In genomic region chr15:82187401-82187800, GRCm38 (mm10) we compare ENCODE assay signal across 20 mouse cellular contexts. TPM values are rescaled to one million over a fixed set of nuclear protein-coding genes. Genes with fewer than 3 reads are reported as not detected.
A peak's percentile ranks its signal among the peaks of the same experiment; 100 is the strongest.
DNase-seq lines count a peak whose midpoint lies in the region; ATAC-seq and TF ChIP-seq lines count a peak whose summit lies in the region.
"Had no signal": no experiment of that assay in that cellular context is flagged by ENCODE, and none has a peak within 500 bp of the region (broad histone marks: within the 10 kb centered on the region; RNA-seq: fewer than 3 reads in every experiment).

No protein-coding gene starts in this region.

- TF ChIP-seq EP300 in MEL (IDR thresholded peaks at IDR 0.05; ENCODE audit: low read depth in 1 of 2, low read length in 2 of 2) = no peak
- no peak for TF ChIP-seq EP300 in liver, embryonic 14.5 days (IDR thresholded peaks at IDR 0.05; ENCODE audit: low read depth)

- no peak for DNase-seq in layer of hippocampus, adult 2 months (ENCODE audit: low spot score in 2 of 2)
- no peak for DNase-seq in layer of hippocampus, adult 18-20 months (ENCODE audit: low spot score in 2 of 2)
- no peak for DNase-seq in MEL (ENCODE audit: low read depth, low spot score)
- no peak for DNase-seq in liver, embryonic 14.5 days (ENCODE audit: low read depth in 3 of 3, low spot score in 3 of 3)
- no peak for DNase-seq in urinary bladder, postnatal 25 days (ENCODE audit: low spot score)
- DNase-seq in cerebellum, adult 11 months = no peak
- DNase-seq: cerebellum, adult 9-10 months; gastrocnemius, postnatal 14 days; heart, adult 18-20 months; lung, adult 18-20 months had no signal

- no peak overlapping the region for H3K4me2 ChIP-seq in liver, embryonic 14.5 days (ENCODE audit: low read depth)
- H3K4me2 ChIP-seq: kidney, embryonic 15.5 days; midbrain, embryonic 15.5 days had no signal

- H3K4me1 ChIP-seq in E14TG2a.4 (replicated peaks; ENCODE audit: low read depth, low read length) = peaks cover 96% of the 10 kb centered on the region
- 0 out of 4 replicates have a peak, but pooled peaks cover 0 to 3% of the 10 kb centered on the region in 2 experiments for H3K4me1 ChIP-seq in MEL (ENCODE audit: control insufficient read depth in 1 of 2, insufficient read depth in 2 of 2, low read length in 2 of 2)
- peaks cover 48 to 51% of the 10 kb centered on the region in 2 experiments for H3K4me1 ChIP-seq in liver, embryonic 14.5 days (replicated peaks; ENCODE audit: control insufficient read depth in 2 of 2, insufficient read depth in 2 of 2, low read length in 1 of 2)
- H3K4me1 ChIP-seq: midbrain, embryonic 15.5 days had no signal

- no peak for TF ChIP-seq RAD21 in MEL (IDR thresholded peaks at IDR 0.05; ENCODE audit: low read depth, low read length)

- H3K27me3 ChIP-seq in E14TG2a.4 (ENCODE audit: insufficient read depth, low read length) (no peaks in the 10 kb centered on the region), MEL (ENCODE audit: control insufficient read depth in 1 of 2, insufficient read depth in 2 of 2, low read length in 2 of 2) (no peaks in the 10 kb centered on the region)
- H3K27me3 ChIP-seq in liver, embryonic 14.5 days (ENCODE audit: control insufficient read depth, insufficient read depth, low read length) = no peaks in the 10 kb centered on the region
- H3K27me3 ChIP-seq: CH12.LX; heart, embryonic 15.5 days; kidney, embryonic 15.5 days; megakaryocyte, embryonic 14.5 days; midbrain, embryonic 15.5 days had no signal

- H3K9ac ChIP-seq in MEL (ENCODE audit: control insufficient read depth, low read depth, low read length, poor library complexity, severe bottlenecking) = no peak overlapping the region
- H3K9ac ChIP-seq in liver, embryonic 14.5 days (replicated peaks) = no peak overlapping the region
- H3K9ac ChIP-seq: heart, embryonic 15.5 days; kidney, embryonic 15.5 days; midbrain, embryonic 15.5 days had no signal

- ATAC-seq in liver, embryonic 14.5 days (ENCODE audit: insufficient read depth) = no peak
- no peak for ATAC-seq in erythroid progenitor cell, adult 5-6 weeks (replicated peaks; ENCODE audit: low FRiP score, poor library complexity, severe bottlenecking)
- ATAC-seq: forebrain, embryonic 14.5 days; hindbrain, embryonic 16.5 days; intestine, embryonic 16.5 days; midbrain, embryonic 15.5 days had no signal

- no peak overlapping the region for H3K27ac ChIP-seq in layer of hippocampus, adult 2 months
- H3K27ac ChIP-seq in MEL (ENCODE audit: control insufficient read depth, low read depth, low read length) = no peak overlapping the region
- peak overlapping the region; percentile 88 for H3K27ac ChIP-seq in liver, embryonic 14.5 days
- H3K27ac ChIP-seq: kidney, embryonic 15.5 days; midbrain, embryonic 15.5 days had no signal

- no peak for TF ChIP-seq POLR2A in MEL (IDR thresholded peaks at IDR 0.05; ENCODE audit: control insufficient read depth in 1 of 2, insufficient read depth in 1 of 2, low read depth in 1 of 2, low read length in 2 of 2, poor library complexity in 1 of 2)

- TF ChIP-seq CTCF in layer of hippocampus, adult 2 months (conservative IDR thresholded peaks at IDR 0.05) = peak; percentile 47
- TF ChIP-seq CTCF in E14TG2a.4 (conservative IDR thresholded peaks at IDR 0.05; ENCODE audit: low read length) = peak; percentile 53
- peak in 2 of 3 experiments; percentile 28; a peak in 2 of 6 replicates for TF ChIP-seq CTCF in MEL (IDR thresholded peaks at IDR 0.05 in 2 of 3, conservative IDR thresholded peaks at IDR 0.05 in 1 of 3; ENCODE audit: control insufficient read depth in 1 of 3, insufficient read depth in 1 of 3, low read depth in 2 of 3, low read length in 3 of 3, poor library complexity in 1 of 3, severe bottlenecking in 1 of 3)
- TF ChIP-seq CTCF in liver, embryonic 14.5 days (IDR thresholded peaks at IDR 0.05; ENCODE audit: low read depth) = peak; percentile 22; the same call in 1 of the 2 replicates

- WGBS in liver, embryonic 14.5 days (ENCODE audit: insufficient replicate concordance) = 83% methylated on average over 4 of the region's 4 CpGs

- no peaks in the 10 kb centered on the region for H3K79me2 ChIP-seq in MEL (ENCODE audit: control insufficient read depth, insufficient read depth, low read length, poor library complexity)

- H3K36me3 ChIP-seq in E14TG2a.4 (ENCODE audit: insufficient read depth, low read length) (peaks cover 95% of the 10 kb centered on the region), MEL (ENCODE audit: control insufficient read depth in 1 of 2, insufficient read depth in 2 of 2, low read length in 2 of 2) (peaks cover 0 to 2% of the 10 kb centered on the region in 2 experiments; a peak in 3 of 4 replicates)
- H3K36me3 ChIP-seq in liver, embryonic 14.5 days (replicated peaks; ENCODE audit: control insufficient read depth, insufficient read depth, low read depth) = peaks cover 54% of the 10 kb centered on the region

- H3K9me3 ChIP-seq in E14TG2a.4 (ENCODE audit: low read length) = peaks cover 2% of the 10 kb centered on the region; the same call in 1 of the 2 replicates
- no peaks in the 10 kb centered on the region for H3K9me3 ChIP-seq in MEL (replicated peaks; ENCODE audit: insufficient read depth, low read length)
- peaks cover 6% of the 10 kb centered on the region for H3K9me3 ChIP-seq in liver, embryonic 14.5 days (ENCODE audit: control insufficient read depth, low read length)
- H3K9me3 ChIP-seq: heart, embryonic 15.5 days; kidney, embryonic 15.5 days; midbrain, embryonic 15.5 days had no signal

- no peak overlapping the region for H3K4me3 ChIP-seq in layer of hippocampus, adult 2 months
- no peak overlapping the region for H3K4me3 ChIP-seq in E14TG2a.4 (replicated peaks; ENCODE audit: low read length)
- no peak overlapping the region for H3K4me3 ChIP-seq in MEL (ENCODE audit: control insufficient read depth in 1 of 2, insufficient read depth in 1 of 2, low read depth in 2 of 2, low read length in 2 of 2)
- H3K4me3 ChIP-seq in liver, embryonic 14.5 days (ENCODE audit: insufficient read depth in 1 of 2, low read depth in 2 of 2, low read length in 2 of 2) = no peak overlapping the region
- H3K4me3 ChIP-seq: heart, embryonic 15.5 days; kidney, embryonic 15.5 days; megakaryocyte, embryonic 14.5 days; midbrain, embryonic 15.5 days had no signal

RNA-seq across cellular contexts. Expression of gene Shisa8, which starts 25.2 kb away (rescaled TPM):
- 1 to 10 TPM in 1 of 2 experiments, under 1 TPM in 1; 0.95 to 1.2 TPM for total RNA-seq in layer of hippocampus, adult 2 months (2021)
- 1 to 10 TPM; 1.4 to 1.9 TPM for total RNA-seq in layer of hippocampus, adult 18-20 months (2021)
- not detected in 2 replicates for total RNA-seq in MEL (2012; rRNA removed)
- polyA plus RNA-seq in MEL (2012; ENCODE audit: insufficient read depth in 1 of 2, insufficient read length in 2 of 2, low read depth in 1 of 2, low replicate concordance in 2 of 2, missing spikeins in 1 of 2) = under 1 TPM in 1 of 2 experiments, not detected in 1; 0.10 TPM
- polyA plus RNA-seq in liver, embryonic 14.5 days (2012; rRNA removed) = 0.15 and 0.19 TPM in 2 replicates
- 0.05 and 0.09 TPM in 2 replicates for polyA plus RNA-seq in liver, embryonic 14.5 days (2014; fragmentation: Nextera tagmentation; extraction: Ambion mirVana)
- total RNA-seq in erythroid progenitor cell, adult 5-6 weeks (2015; ENCODE audit: low replicate concordance) = not detected in 2 replicates
- not detected in 2 replicates for total RNA-seq in erythroid progenitor cell, adult 5-6 weeks (2017; ENCODE audit: low replicate concordance)

RNA-seq across cellular contexts. Expression of gene Tnfrsf13c, which starts 36.8 kb away (rescaled TPM):
- total RNA-seq in layer of hippocampus, adult 2 months (2021) = under 1 TPM; 0.54 to 0.79 TPM
- under 1 TPM; 0.47 to 0.76 TPM for total RNA-seq in layer of hippocampus, adult 18-20 months (2021)
- total RNA-seq in MEL (2012; rRNA removed) = 1.5 TPM in 2 replicates
- polyA plus RNA-seq in MEL (2012; ENCODE audit: insufficient read depth in 1 of 2, insufficient read length in 2 of 2, low read depth in 1 of 2, low replicate concordance in 2 of 2, missing spikeins in 1 of 2) = under 1 TPM in 1 of 2 experiments, not detected in 1; 0.63 TPM
- polyA plus RNA-seq in liver, embryonic 14.5 days (2012; rRNA removed) = 0.54 and 0.66 TPM in 2 replicates
- polyA plus RNA-seq in liver, embryonic 14.5 days (2014; fragmentation: Nextera tagmentation; extraction: Ambion mirVana) = 0.14 and 0.58 TPM in 2 replicates
- total RNA-seq in erythroid progenitor cell, adult 5-6 weeks (2015; ENCODE audit: low replicate concordance) = 13.4 and 15.5 TPM in 2 replicates
- total RNA-seq in erythroid progenitor cell, adult 5-6 weeks (2017; ENCODE audit: low replicate concordance) = 6.7 and 11.9 TPM in 2 replicates
- total RNA-seq: gastrocnemius, postnatal 14 days had no signal
- polyA plus RNA-seq: heart, embryonic 15.5 days had no signal

RNA-seq across cellular contexts. Expression of gene Srebf2, which starts 40.4 kb away (rescaled TPM):
- total RNA-seq in layer of hippocampus, adult 2 months (2021) = 100 to 1,000 TPM; 162 to 165 TPM
- total RNA-seq in layer of hippocampus, adult 18-20 months (2021) = 100 to 1,000 TPM; 175 to 189 TPM
- 40.5 and 52.2 TPM in 2 replicates for total RNA-seq in MEL (2012; rRNA removed)
- 100 to 1,000 TPM in 1 of 2 experiments, not detected in 1; 161 TPM for polyA plus RNA-seq in MEL (2012; ENCODE audit: insufficient read depth in 1 of 2, insufficient read length in 2 of 2, low read depth in 1 of 2, low replicate concordance in 2 of 2, missing spikeins in 1 of 2)
- 29.3 and 37.1 TPM in 2 replicates for polyA plus RNA-seq in liver, embryonic 14.5 days (2012; rRNA removed)
- polyA plus RNA-seq in liver, embryonic 14.5 days (2014; fragmentation: Nextera tagmentation; extraction: Ambion mirVana) = 30.8 and 35.2 TPM in 2 replicates
- total RNA-seq in erythroid progenitor cell, adult 5-6 weeks (2015; ENCODE audit: low replicate concordance) = 40.7 and 42.9 TPM in 2 replicates
- 36.2 and 43.0 TPM in 2 replicates for total RNA-seq in erythroid progenitor cell, adult 5-6 weeks (2017; ENCODE audit: low replicate concordance)

RNA-seq across cellular contexts. Expression of gene Cenpm, which starts 57.1 kb away (rescaled TPM):
- total RNA-seq in layer of hippocampus, adult 2 months (2021) = 1 to 10 TPM; 2.5 TPM
- 1 to 10 TPM; 2.5 to 3.1 TPM for total RNA-seq in layer of hippocampus, adult 18-20 months (2021)
- 23.5 and 23.7 TPM in 2 replicates for total RNA-seq in MEL (2012; rRNA removed)
- polyA plus RNA-seq in MEL (2012; ENCODE audit: insufficient read depth in 1 of 2, insufficient read length in 2 of 2, low read depth in 1 of 2, low replicate concordance in 2 of 2, missing spikeins in 1 of 2) = 10 to 100 TPM in 1 of 2 experiments, not detected in 1; 56.3 TPM
- 19.1 and 21.6 TPM in 2 replicates for polyA plus RNA-seq in liver, embryonic 14.5 days (2012; rRNA removed)
- 42.1 and 45.1 TPM in 2 replicates for polyA plus RNA-seq in liver, embryonic 14.5 days (2014; fragmentation: Nextera tagmentation; extraction: Ambion mirVana)
- total RNA-seq in erythroid progenitor cell, adult 5-6 weeks (2015; ENCODE audit: low replicate concordance) = 50.7 and 56.2 TPM in 2 replicates
- total RNA-seq in erythroid progenitor cell, adult 5-6 weeks (2017; ENCODE audit: low replicate concordance) = 11.6 and 36.7 TPM in 2 replicates

RNA-seq across cellular contexts. Expression of gene Ccdc134, which starts 59.7 kb away (rescaled TPM):
- total RNA-seq in layer of hippocampus, adult 2 months (2021) = 10 to 100 TPM; 10.2 to 15.4 TPM
- 10 to 100 TPM; 12.4 to 12.9 TPM for total RNA-seq in layer of hippocampus, adult 18-20 months (2021)
- 11.8 and 19.7 TPM in 2 replicates for total RNA-seq in MEL (2012; rRNA removed)
- 10 to 100 TPM in 1 of 2 experiments, not detected in 1; 17.5 TPM for polyA plus RNA-seq in MEL (2012; ENCODE audit: insufficient read depth in 1 of 2, insufficient read length in 2 of 2, low read depth in 1 of 2, low replicate concordance in 2 of 2, missing spikeins in 1 of 2)
- polyA plus RNA-seq in liver, embryonic 14.5 days (2012; rRNA removed) = 5.9 and 7.2 TPM in 2 replicates
- polyA plus RNA-seq in liver, embryonic 14.5 days (2014; fragmentation: Nextera tagmentation; extraction: Ambion mirVana) = 5.5 and 6.6 TPM in 2 replicates
- 2.9 and 12.6 TPM in 2 replicates for total RNA-seq in erythroid progenitor cell, adult 5-6 weeks (2015; ENCODE audit: low replicate concordance)
- total RNA-seq in erythroid progenitor cell, adult 5-6 weeks (2017; ENCODE audit: low replicate concordance) = 5.5 and 5.8 TPM in 2 replicates
